Mouse (Mus musculus) lung, embryonic 15.5 days (tissue): Measurements from ENCODE around the gene St8sia1. TPM values are rescaled to one million over a fixed set of nuclear protein-coding genes. Genes with fewer than 3 reads are reported as not detected.

Experiments
- ATAC-seq: fragments of 200-750 bp; cut with Nextera tagmentation; 2 replicates; pipeline ENCODE4 v1.8.0; 2017; ENCODE audit warnings: moderate number of reproducible peaks, borderline replicate concordance; ENCODE audit not compliant: low FRiP score, low TSS enrichment; ENCODE audit errors: extremely low read depth
- H3K27ac ChIP-seq: fragments of 300-500 bp; sonication (generic); 2 replicates; pipeline ENCODE4 v1.5.1; 2015; ENCODE audit warnings: moderate library complexity, mild to moderate bottlenecking, inconsistent platforms
- H3K27me3 ChIP-seq: fragments of 300-500 bp; sonication (generic); 2 replicates; pipeline ENCODE4 v1.6.1; 2015; ENCODE audit warnings: inconsistent platforms
- H3K36me3 ChIP-seq: fragments of 300-500 bp; sonication (generic); 2 replicates; pipeline ENCODE4 v1.6.1; 2015; ENCODE audit warnings: inconsistent platforms
- H3K4me1 ChIP-seq: fragments of 300-500 bp; sonication (generic); 2 replicates; pipeline ENCODE4 v1.6.1; 2015; ENCODE audit warnings: inconsistent platforms
- H3K4me2 ChIP-seq: fragments of 300-500 bp; sonication (generic); 2 replicates; pipeline ENCODE4 v1.6.1; 2015; ENCODE audit warnings: inconsistent platforms, mild to moderate bottlenecking, moderate library complexity
- H3K4me3 ChIP-seq: fragments of 300-500 bp; sonication (generic); 2 replicates; pipeline ENCODE4 v1.5.1; 2015; ENCODE audit warnings: mild to moderate bottlenecking, inconsistent platforms
- H3K9ac ChIP-seq: fragments of 300-500 bp; sonication (generic); 2 replicates; pipeline ENCODE4 v1.6.1; 2015; ENCODE audit warnings: inconsistent platforms
- H3K9me3 ChIP-seq: fragments of 300-500 bp; sonication (generic); 2 replicates; pipeline ENCODE4 v1.6.1; 2016; ENCODE audit warnings: inconsistent platforms
- WGBS: fragments of 180-500 bp; shearing (Covaris S2); methylation state at CpG from one replicate; pipeline ENCODE4 v1.1.7; 2015; 5-methylcytosine and 5-hydroxymethylcytosine counted together
- polyA plus RNA-seq: library from polyadenylated mRNA; unstranded; fragments of >200 nt; fragmentation: Nextera tagmentation; extraction: Ambion mirVana; gene quantifications from 2 replicates; pipeline ENCODE4 v1.2.1, GENCODE M21; 2015

The St8sia1 gene
- polyA plus RNA-seq, 1 experiment from 2014 or later, result 0.46 TPM

GRCm38 (mm10) chr6:142865199-142865598 is 99.1 kb downstream of the St8sia1 start:
- Histone ChIP-seq H3K4me1 (no peaks in the 10 kb centered on the region), H3K9ac (no peak overlapping the region), H3K4me3 (no peak overlapping the region), H3K36me3 (no peaks in the 10 kb centered on the region), H3K27ac (no peak overlapping the region), H3K9me3 (no peaks in the 10 kb centered on the region), H3K27me3 (no peaks in the 10 kb centered on the region), H3K4me2 (no peak overlapping the region)
- no peak for ATAC-seq
- 66% methylated on average over 6 of the region's 6 CpGs for WGBS

- Histone ChIP-seq H3K4me2 (no peak overlapping the region), H3K27me3 (no peaks in the 10 kb centered on the region), H3K9me3 (no peaks in the 10 kb centered on the region), H3K27ac (no peak overlapping the region), H3K36me3 (no peaks in the 10 kb centered on the region), H3K4me3 (no peak overlapping the region), H3K9ac (no peak overlapping the region), H3K4me1 (no peaks in the 10 kb centered on the region)
- 92% methylated on average over 4 of the region's 4 CpGs for WGBS
- ATAC-seq, result no peak
Measured at GRCm38 (mm10) chr6:142863881-142864280, 100.4 kb downstream of the St8sia1 start.

- H3K36me3 ChIP-seq, result no peaks in the 10 kb centered on the region
- no peak for ATAC-seq
- no peak overlapping the region for H3K9ac ChIP-seq
- 83% methylated on average over 3 of the region's 3 CpGs for WGBS
- H3K27me3 ChIP-seq, result no peaks in the 10 kb centered on the region
- H3K27ac ChIP-seq, result no peak overlapping the region
- no peak overlapping the region for H3K4me2 ChIP-seq
- H3K4me1 ChIP-seq, result no peaks in the 10 kb centered on the region
- H3K9me3 ChIP-seq, result no peaks in the 10 kb centered on the region
- H3K4me3 ChIP-seq, result no peak overlapping the region
Measured at GRCm38 (mm10) chr6:142862265-142862664, 102.0 kb downstream of the St8sia1 start.

GRCm38 (mm10) chr6:142860396-142860795 is 103.9 kb downstream of the St8sia1 start:
- Histone ChIP-seq H3K4me2 (no peak overlapping the region), H3K27me3 (no peaks in the 10 kb centered on the region), H3K9me3 (no peaks in the 10 kb centered on the region), H3K4me3 (no peak overlapping the region), H3K9ac (no peak overlapping the region), H3K36me3 (no peaks in the 10 kb centered on the region), H3K4me1 (no peaks in the 10 kb centered on the region), H3K27ac (no peak overlapping the region)
- ATAC-seq, result no peak
- WGBS, result 81% methylated on average over 1 of the region's 1 CpGs

GRCm38 (mm10) chr6:142859946-142860345 is 104.3 kb downstream of the St8sia1 start:
- no peaks in the 10 kb centered on the region for H3K4me1 ChIP-seq
- no peak overlapping the region for H3K4me2 ChIP-seq
- WGBS, result 79% methylated on average over 4 of the region's 4 CpGs
- no peaks in the 10 kb centered on the region for H3K27me3 ChIP-seq
- H3K27ac ChIP-seq, result no peak overlapping the region
- no peak overlapping the region for H3K9ac ChIP-seq
- no peaks in the 10 kb centered on the region for H3K9me3 ChIP-seq
- no peak overlapping the region for H3K4me3 ChIP-seq
- ATAC-seq, result no peak
- no peaks in the 10 kb centered on the region for H3K36me3 ChIP-seq

GRCm38 (mm10) chr6:142858937-142859336 is 105.3 kb downstream of the St8sia1 start:
- no peak overlapping the region for H3K27ac ChIP-seq
- H3K4me3 ChIP-seq, result no peak overlapping the region
- H3K4me1 ChIP-seq, result no peaks in the 10 kb centered on the region
- H3K9me3 ChIP-seq, result no peaks in the 10 kb centered on the region
- no peak for ATAC-seq
- H3K36me3 ChIP-seq, result no peaks in the 10 kb centered on the region
- WGBS, result 98% methylated on average over 2 of the region's 2 CpGs
- no peak overlapping the region for H3K4me2 ChIP-seq
- no peaks in the 10 kb centered on the region for H3K27me3 ChIP-seq
- H3K9ac ChIP-seq, result no peak overlapping the region

GRCm38 (mm10) chr6:142856258-142856874 is 107.9 kb downstream of the St8sia1 start:
- Histone ChIP-seq H3K4me1 (no peaks in the 10 kb centered on the region), H3K9ac (no peak overlapping the region), H3K4me2 (no peak overlapping the region), H3K36me3 (no peaks in the 10 kb centered on the region), H3K9me3 (no peaks in the 10 kb centered on the region), H3K27ac (no peak overlapping the region), H3K27me3 (no peaks in the 10 kb centered on the region), H3K4me3 (no peak overlapping the region)
- 61% methylated on average over 3 of the region's 3 CpGs for WGBS
- ATAC-seq, result no peak

GRCm38 (mm10) chr6:142855761-142856160 is 108.5 kb downstream of the St8sia1 start:
- 87% methylated on average over 5 of the region's 5 CpGs for WGBS
- no peaks in the 10 kb centered on the region for H3K36me3 ChIP-seq
- no peak overlapping the region for H3K27ac ChIP-seq
- no peaks in the 10 kb centered on the region for H3K4me1 ChIP-seq
- no peak overlapping the region for H3K9ac ChIP-seq
- no peak for ATAC-seq
- no peaks in the 10 kb centered on the region for H3K27me3 ChIP-seq
- H3K4me2 ChIP-seq, result no peak overlapping the region
- H3K4me3 ChIP-seq, result no peak overlapping the region
- H3K9me3 ChIP-seq, result no peaks in the 10 kb centered on the region

GRCm38 (mm10) chr6:142852419-142853377 is 111.6 kb downstream of the St8sia1 start:
- no peaks in the 10 kb centered on the region for H3K27me3 ChIP-seq
- ATAC-seq, result no peak
- no peaks in the 10 kb centered on the region for H3K4me1 ChIP-seq
- H3K9me3 ChIP-seq, result no peaks in the 10 kb centered on the region
- H3K27ac ChIP-seq, result no peak overlapping the region
- no peak overlapping the region for H3K9ac ChIP-seq
- H3K36me3 ChIP-seq, result no peaks in the 10 kb centered on the region
- WGBS, result 79% methylated on average over 6 of the region's 6 CpGs
- H3K4me3 ChIP-seq, result no peak overlapping the region
- no peak overlapping the region for H3K4me2 ChIP-seq

- Histone ChIP-seq H3K27ac (no peak overlapping the region), H3K36me3 (no peaks in the 10 kb centered on the region), H3K4me3 (no peak overlapping the region), H3K9me3 (no peaks in the 10 kb centered on the region), H3K27me3 (no peaks in the 10 kb centered on the region), H3K9ac (no peak overlapping the region), H3K4me1 (no peaks in the 10 kb centered on the region), H3K4me2 (no peak overlapping the region)
- WGBS, result 75% methylated on average over 8 of the region's 8 CpGs
- no peak for ATAC-seq
Measured at GRCm38 (mm10) chr6:142850436-142850835, 113.8 kb downstream of the St8sia1 start.

GRCm38 (mm10) chr6:142849326-142849725 is 114.9 kb downstream of the St8sia1 start:
- Histone ChIP-seq H3K27ac (no peak overlapping the region), H3K36me3 (no peaks in the 10 kb centered on the region), H3K4me1 (no peaks in the 10 kb centered on the region), H3K4me2 (no peak overlapping the region), H3K4me3 (no peak overlapping the region), H3K9me3 (no peaks in the 10 kb centered on the region), H3K9ac (no peak overlapping the region), H3K27me3 (no peaks in the 10 kb centered on the region)
- 59% methylated on average over 5 of the region's 5 CpGs for whole genome bisulfite sequencing
- no peak for ATAC-seq

GRCm38 (mm10) chr6:142847914-142848674 is 116.2 kb downstream of the St8sia1 start:
- Histone ChIP-seq H3K4me1 (no peaks in the 10 kb centered on the region), H3K9me3 (no peaks in the 10 kb centered on the region), H3K4me2 (no peak overlapping the region), H3K36me3 (no peaks in the 10 kb centered on the region), H3K9ac (no peak overlapping the region), H3K4me3 (no peak overlapping the region), H3K27ac (no peak overlapping the region), H3K27me3 (no peaks in the 10 kb centered on the region)
- WGBS, result 66% methylated on average over 8 of the region's 8 CpGs
- ATAC-seq, result no peak
